Mouse (Mus musculus) right cerebral cortex, adult 2 months (tissue): ENCODE results near the gene Hectd1.

Source experiments
- DNase-seq, 2 experiments: peaks; one replicate each; pipeline ENCODE4 v3.0.0; 2021 to 2022; ENCODE audit warnings: low spot score in 2 of 2

The Hectd1 gene

GRCm38 (mm10) chr12:51829290-51830076 is at the start of gene Hectd1:
Gene Hectd1, minus strand, starts transcription at chr12:51829536.
- peak; percentile 77 to 83 for DNase-seq

- DNase-seq, result no peak
Measured at GRCm38 (mm10) chr12:51871446-51872144, 42.3 kb upstream of the Hectd1 start.

- no peak for DNase-seq
Measured at GRCm38 (mm10) chr12:51869511-51869910, 40.2 kb upstream of the Hectd1 start.

GRCm38 (mm10) chr12:51867076-51867475 is 37.7 kb upstream of the Hectd1 start:
- DNase-seq, result no peak

- no peak for DNase-seq
Measured at GRCm38 (mm10) chr12:51866226-51866910, 37.0 kb upstream of the Hectd1 start.

- DNase-seq, result peak in 1 of 2 experiments; percentile 7
Measured at GRCm38 (mm10) chr12:51865790-51866179, 36.4 kb upstream of the Hectd1 start.

GRCm38 (mm10) chr12:51865061-51865789 is 35.9 kb upstream of the Hectd1 start:
- DNase-seq, result no peak

GRCm38 (mm10) chr12:51863116-51864002 is 34.0 kb upstream of the Hectd1 start:
- no peak for DNase-seq

GRCm38 (mm10) chr12:51858134-51859028 is 29.0 kb upstream of the Hectd1 start:
- DNase-seq, result no peak

- no peak for DNase-seq
Measured at GRCm38 (mm10) chr12:51856768-51857295, 27.5 kb upstream of the Hectd1 start.

GRCm38 (mm10) chr12:51855872-51856271 is 26.5 kb upstream of the Hectd1 start:
- no peak for DNase-seq

- no peak for DNase-seq
Measured at GRCm38 (mm10) chr12:51855453-51855852, 26.1 kb upstream of the Hectd1 start.

- DNase-seq, result no peak
Measured at GRCm38 (mm10) chr12:51851617-51852016, 22.3 kb upstream of the Hectd1 start.

GRCm38 (mm10) chr12:51851155-51851554 is 21.8 kb upstream of the Hectd1 start:
- DNase-seq, result no peak

- DNase-seq, result no peak
Measured at GRCm38 (mm10) chr12:51850339-51850738, 21.0 kb upstream of the Hectd1 start.

GRCm38 (mm10) chr12:51849902-51850301 is 20.6 kb upstream of the Hectd1 start:
- DNase-seq, result no peak

GRCm38 (mm10) chr12:51847953-51848680 is 18.8 kb upstream of the Hectd1 start:
- DNase-seq, result no peak

GRCm38 (mm10) chr12:51845261-51845660 is 15.9 kb upstream of the Hectd1 start:
- no peak for DNase-seq

- peak; percentile 92 to 95 for DNase-seq
Measured at GRCm38 (mm10) chr12:51844771-51845256, 15.5 kb upstream of the Hectd1 start.
